Mouse (Mus musculus): ENCODE data around the gene Uhrf1bp1l. TPM values are rescaled to one million over a fixed set of nuclear protein-coding genes. Genes with fewer than 3 reads are reported as not detected.

Gene Uhrf1bp1l
- total RNA-seq, 2 experiments from 2014 or later, result 9.8 to 12.9 TPM

- intact Hi-C loops (cut with DNase I; ENCODE audit: low total_unique reads), result no loop called here
- no peak for DNase-seq
These were observed 3.8 kb upstream of the Uhrf1bp1l start for GRCm38 (mm10) chr10:89740995-89741394.

- intact Hi-C loops (cut with DNase I; ENCODE audit: low total_unique reads), result no loop called here
- DNase-seq, result no peak
These were observed 1.5 kb upstream of the Uhrf1bp1l start for GRCm38 (mm10) chr10:89743266-89743665.

- intact Hi-C loops (cut with DNase I; ENCODE audit: low total_unique reads), result no loop called here
- DNase-seq, result no peak
These were observed 450 bp upstream of the Uhrf1bp1l start for GRCm38 (mm10) chr10:89744341-89744740.

GRCm38 (mm10) chr10:89745666-89746020 is 852 bp downstream of the Uhrf1bp1l start:
- intact Hi-C loops (cut with DNase I; ENCODE audit: low total_unique reads), result no loop called here
- no peak for DNase-seq

GRCm38 (mm10) chr10:89746581-89746980 is 1.8 kb downstream of the Uhrf1bp1l start:
- no peak for DNase-seq
- intact Hi-C loops (cut with DNase I; ENCODE audit: low total_unique reads), result no loop called here

GRCm38 (mm10) chr10:89747221-89747905 is 2.6 kb downstream of the Uhrf1bp1l start:
- intact Hi-C loops (cut with DNase I; ENCODE audit: low total_unique reads), result no loop called here
- DNase-seq, result no peak

GRCm38 (mm10) chr10:89747911-89748310 is 3.1 kb downstream of the Uhrf1bp1l start:
- intact Hi-C loops (cut with DNase I; ENCODE audit: low total_unique reads), result no loop called here

GRCm38 (mm10) chr10:89748619-89749018 is 3.8 kb downstream of the Uhrf1bp1l start:
- no peak for DNase-seq
- intact Hi-C loops (cut with DNase I; ENCODE audit: low total_unique reads), result no loop called here

More at GRCm38 (mm10) chr10:89747911-89748310, 3.1 kb downstream of the Uhrf1bp1l start:
- no peak for DNase-seq

- intact Hi-C loops (cut with DNase I; ENCODE audit: low total_unique reads), result no loop called here
These were observed 6.3 kb downstream of the Uhrf1bp1l start for GRCm38 (mm10) chr10:89751069-89751468.

GRCm38 (mm10) chr10:89755231-89755630 is 10.4 kb downstream of the Uhrf1bp1l start:
- no peak for DNase-seq
- intact Hi-C loops (cut with DNase I; ENCODE audit: low total_unique reads), result no loop called here

More at GRCm38 (mm10) chr10:89751069-89751468, 6.3 kb downstream of the Uhrf1bp1l start:
- DNase-seq, result no peak

GRCm38 (mm10) chr10:89760772-89761171 is 16.0 kb downstream of the Uhrf1bp1l start:
- intact Hi-C loops (cut with DNase I; ENCODE audit: low total_unique reads), result no loop called here

GRCm38 (mm10) chr10:89764457-89765121 is 19.8 kb downstream of the Uhrf1bp1l start:
- no peak for DNase-seq
- intact Hi-C loops (cut with DNase I; ENCODE audit: low total_unique reads), result no loop called here

More at GRCm38 (mm10) chr10:89760772-89761171, 16.0 kb downstream of the Uhrf1bp1l start:
- no peak for DNase-seq

GRCm38 (mm10) chr10:89765790-89766714 is 21.3 kb downstream of the Uhrf1bp1l start:
- DNase-seq, result no peak

GRCm38 (mm10) chr10:89768352-89769020 is 23.7 kb downstream of the Uhrf1bp1l start:
- intact Hi-C loops (cut with DNase I; ENCODE audit: low total_unique reads), result no loop called here
- DNase-seq, result no peak

More at GRCm38 (mm10) chr10:89765790-89766714, 21.3 kb downstream of the Uhrf1bp1l start:
- intact Hi-C loops (cut with DNase I; ENCODE audit: low total_unique reads), result no loop called here

GRCm38 (mm10) chr10:89769096-89769495 is 24.3 kb downstream of the Uhrf1bp1l start:
- intact Hi-C loops (cut with DNase I; ENCODE audit: low total_unique reads), result no loop called here
- no peak for DNase-seq

- intact Hi-C loops (cut with DNase I; ENCODE audit: low total_unique reads), result no loop called here
- DNase-seq, result no peak
These were observed 27.1 kb downstream of the Uhrf1bp1l start for GRCm38 (mm10) chr10:89771894-89772293.

GRCm38 (mm10) chr10:89776029-89776428 is 31.2 kb downstream of the Uhrf1bp1l start:
- intact Hi-C loops (cut with DNase I; ENCODE audit: low total_unique reads), result no loop called here

GRCm38 (mm10) chr10:89791870-89792269 is 47.1 kb downstream of the Uhrf1bp1l start:
- intact Hi-C loops (cut with DNase I; ENCODE audit: low total_unique reads), result no loop called here
- no peak for DNase-seq

More at GRCm38 (mm10) chr10:89776029-89776428, 31.2 kb downstream of the Uhrf1bp1l start:
- DNase-seq, result no peak

GRCm38 (mm10) chr10:89794121-89794520 is 49.3 kb downstream of the Uhrf1bp1l start:
- intact Hi-C loops (cut with DNase I; ENCODE audit: low total_unique reads), result no loop called here
- DNase-seq, result no peak
